Mouse (Mus musculus) adrenal gland, postnatal 25 days (tissue): Measurements from ENCODE around the gene Man1c1. TPM values are rescaled to one million over a fixed set of nuclear protein-coding genes. Genes with fewer than 3 reads are reported as not detected.

Experiments used
- DNase-seq: peaks from one replicate; pipeline ENCODE4 v3.0.0; 2021; ENCODE audit warnings: mixed read lengths
- long read RNA-seq: library from polyadenylated mRNA; stranded (forward); transcript quantifications from one replicate; pipeline ENCODE4 v2.0.0, GENCODE M21; 2021
- total RNA-seq: library from RNA; stranded (reverse); gene quantifications from 2 replicates; pipeline ENCODE4 v1.2.3, GENCODE M21; 2021

Man1c1 gene
- total RNA-seq, result 16.7 and 22.0 TPM in 2 replicates
- long read RNA-seq, full-length matches to known transcripts, result 39 of 48 reads
- long read RNA-seq, partial matches to known transcripts, result 2 of 48 reads
- long read RNA-seq, other reads (novel, unspliced or antisense), result 7 of 48 reads

DNA sequence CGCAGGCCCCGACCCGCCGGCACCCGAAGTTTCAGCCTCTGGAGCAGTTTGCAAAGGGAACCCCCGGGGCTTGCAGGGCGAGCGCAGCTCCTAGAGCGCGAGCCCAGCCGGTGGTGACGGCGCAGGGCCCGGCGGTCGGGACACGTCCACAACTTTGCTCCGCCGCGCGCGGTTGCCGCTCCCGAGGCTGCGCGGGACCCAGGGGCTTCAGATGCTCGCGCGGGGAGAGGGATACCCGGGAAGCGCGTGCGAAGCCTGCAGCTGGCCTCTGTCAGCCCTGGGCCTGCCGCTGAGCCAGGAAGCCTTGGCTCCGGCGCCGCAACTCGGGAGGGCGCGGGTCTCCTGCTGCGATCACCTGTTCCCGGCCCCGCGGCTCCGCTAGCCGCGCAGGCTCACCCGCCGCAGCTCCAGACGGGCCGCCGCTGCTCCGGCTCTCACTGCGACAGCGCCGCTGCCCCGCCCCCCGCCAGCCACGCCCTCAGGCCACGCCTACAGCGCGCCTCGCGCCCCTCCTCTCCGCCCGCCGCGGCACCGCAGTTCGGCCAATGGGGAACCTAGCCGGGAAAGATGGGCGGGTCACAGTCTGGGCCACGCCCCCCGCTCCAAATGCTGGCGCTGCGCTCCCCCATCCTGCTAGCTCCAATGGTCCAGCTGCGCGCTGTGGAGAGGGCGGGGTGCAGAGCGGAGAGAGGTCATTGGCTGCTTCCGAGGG lies at the start of gene Man1c1:
TSS of gene Man1c1 (minus strand) at position 456 of the 712 bp plus-strand sequence.
- peak; percentile 99 for DNase-seq

DNA sequence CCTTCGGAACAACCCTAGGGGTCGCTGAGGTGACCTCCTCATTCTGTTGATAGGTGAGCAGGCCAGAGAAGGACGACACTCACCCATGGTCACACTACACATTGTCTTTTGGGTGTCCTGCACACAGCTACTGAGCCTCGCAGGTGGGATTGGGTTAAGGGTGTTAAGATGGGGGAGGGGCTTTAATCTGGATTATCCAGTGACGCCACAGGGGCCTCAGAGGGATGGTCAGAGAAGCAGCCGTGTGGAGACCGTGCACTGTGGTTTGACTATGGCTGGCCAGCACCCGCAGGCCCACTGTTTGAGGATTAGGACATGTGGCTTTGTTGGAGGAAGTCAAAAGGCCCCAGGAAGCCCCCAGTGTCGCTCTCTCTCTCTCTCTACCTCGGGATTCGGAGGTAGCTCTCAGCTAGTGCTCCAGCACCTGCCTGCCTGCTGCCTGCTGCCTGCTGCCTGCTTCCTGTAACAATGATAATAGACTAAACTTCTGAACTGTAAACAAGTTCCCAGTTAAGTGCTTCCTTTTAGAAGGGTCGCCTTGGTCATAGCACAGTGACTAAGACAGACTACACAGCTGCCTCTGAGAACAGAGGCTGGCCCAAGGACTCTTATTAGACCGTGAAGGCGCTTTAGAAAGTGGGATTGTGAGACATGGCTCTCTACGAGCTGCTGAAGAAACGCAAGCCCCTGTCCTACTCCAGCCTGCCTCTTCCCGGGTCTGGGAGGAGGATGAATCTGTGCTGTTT lies 49.6 kb upstream of the Man1c1 start:
- DNase-seq, result no peak

DNA sequence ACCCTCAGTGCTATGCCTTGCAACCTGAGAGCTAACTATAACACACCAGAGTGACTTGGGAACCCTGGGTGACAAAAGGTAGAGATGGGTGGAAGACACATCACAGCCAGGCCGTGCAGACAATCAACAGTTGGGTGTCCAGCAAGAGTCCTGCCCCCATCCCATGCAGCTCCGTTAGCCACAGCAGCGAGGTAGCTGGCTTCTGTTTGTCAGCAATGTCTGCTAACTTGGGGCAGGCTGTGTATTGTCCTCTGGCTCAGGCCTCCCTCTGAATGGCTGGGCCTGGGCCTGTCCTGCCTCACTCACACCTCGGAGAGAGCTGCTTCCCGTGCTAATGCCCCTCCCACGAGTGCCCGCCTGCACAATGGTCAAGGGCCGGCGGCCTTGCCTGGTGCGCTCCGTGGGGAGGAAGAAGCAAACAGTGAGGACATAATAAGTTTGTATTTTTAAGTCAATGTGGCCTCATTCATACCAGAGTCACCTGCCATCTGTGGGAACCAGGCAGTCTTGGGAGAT lies 48.9 kb upstream of the Man1c1 start:
- no peak for DNase-seq

DNA sequence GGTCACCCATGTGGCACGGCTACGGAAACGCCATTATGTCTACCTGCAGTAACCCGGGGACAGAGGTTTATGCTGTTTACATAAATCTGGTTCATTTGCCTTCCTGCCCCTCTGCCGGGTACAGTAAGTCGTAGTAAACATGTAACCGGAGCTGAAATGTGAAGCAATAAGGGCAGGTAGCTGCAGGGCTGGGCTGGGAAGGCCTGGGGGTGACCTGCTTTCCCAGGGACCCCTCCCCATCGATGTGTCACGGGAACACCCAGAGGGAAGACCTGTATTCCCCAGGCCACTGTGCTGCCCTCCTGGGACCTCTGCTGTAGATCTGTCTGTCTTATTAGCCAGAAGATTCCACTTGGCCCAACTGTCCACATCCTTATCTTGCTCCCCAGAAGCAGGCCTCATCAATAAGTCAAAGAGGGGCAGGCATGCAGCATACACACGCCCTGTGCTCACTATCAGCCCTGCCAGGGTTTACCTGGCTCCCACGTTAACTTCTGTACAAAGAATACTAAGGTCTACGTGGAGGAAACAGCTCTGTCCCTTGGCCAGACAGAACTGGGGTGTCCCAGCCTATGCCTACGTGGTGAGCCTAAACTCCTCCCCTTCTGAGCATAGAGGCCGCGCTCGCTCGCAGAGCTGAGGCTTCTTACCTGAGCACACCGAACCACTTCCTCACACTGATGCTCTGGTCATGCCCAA lies 47.7 kb upstream of the Man1c1 start:
- no peak for DNase-seq

DNA sequence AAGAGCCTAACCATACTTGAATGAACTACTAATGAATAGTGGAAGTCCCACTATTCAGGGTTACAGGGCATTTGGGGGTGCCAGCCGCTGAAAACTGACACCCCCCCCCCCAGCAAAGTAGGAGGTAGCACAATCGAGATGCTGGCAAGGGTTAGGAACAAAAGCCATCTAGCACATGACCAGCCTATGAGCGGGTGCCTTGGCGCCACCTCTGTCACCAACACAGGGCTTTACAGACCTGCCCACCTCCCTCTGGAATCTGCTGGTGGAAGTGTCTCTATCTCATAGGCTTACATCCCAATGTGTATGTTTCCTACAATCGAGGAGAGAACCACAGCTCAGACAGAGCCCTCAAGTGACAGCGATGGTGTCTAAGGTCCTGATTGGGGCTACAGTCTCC lies 46.7 kb upstream of the Man1c1 start:
- no peak for DNase-seq

DNA sequence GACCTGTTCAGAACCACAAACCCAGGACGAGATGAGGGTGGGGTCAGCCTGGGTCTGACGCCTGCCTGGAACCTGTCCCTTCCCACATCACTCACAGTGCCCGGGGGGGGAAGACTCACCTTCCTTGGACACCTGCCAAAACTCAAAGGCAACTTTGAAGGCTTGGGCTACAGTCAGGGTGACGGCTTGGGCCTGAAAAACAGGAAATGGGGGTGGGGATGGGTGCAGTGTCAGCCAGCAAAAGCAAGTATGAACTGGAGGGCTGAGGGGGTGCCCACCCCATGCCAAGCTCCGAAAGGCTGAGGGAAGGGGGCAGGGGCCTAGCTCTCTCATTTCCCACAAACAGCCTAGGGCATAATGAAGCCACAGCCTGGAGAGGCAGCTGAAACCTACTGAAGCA lies 46.2 kb upstream of the Man1c1 start:
- DNase-seq, result no peak

DNA sequence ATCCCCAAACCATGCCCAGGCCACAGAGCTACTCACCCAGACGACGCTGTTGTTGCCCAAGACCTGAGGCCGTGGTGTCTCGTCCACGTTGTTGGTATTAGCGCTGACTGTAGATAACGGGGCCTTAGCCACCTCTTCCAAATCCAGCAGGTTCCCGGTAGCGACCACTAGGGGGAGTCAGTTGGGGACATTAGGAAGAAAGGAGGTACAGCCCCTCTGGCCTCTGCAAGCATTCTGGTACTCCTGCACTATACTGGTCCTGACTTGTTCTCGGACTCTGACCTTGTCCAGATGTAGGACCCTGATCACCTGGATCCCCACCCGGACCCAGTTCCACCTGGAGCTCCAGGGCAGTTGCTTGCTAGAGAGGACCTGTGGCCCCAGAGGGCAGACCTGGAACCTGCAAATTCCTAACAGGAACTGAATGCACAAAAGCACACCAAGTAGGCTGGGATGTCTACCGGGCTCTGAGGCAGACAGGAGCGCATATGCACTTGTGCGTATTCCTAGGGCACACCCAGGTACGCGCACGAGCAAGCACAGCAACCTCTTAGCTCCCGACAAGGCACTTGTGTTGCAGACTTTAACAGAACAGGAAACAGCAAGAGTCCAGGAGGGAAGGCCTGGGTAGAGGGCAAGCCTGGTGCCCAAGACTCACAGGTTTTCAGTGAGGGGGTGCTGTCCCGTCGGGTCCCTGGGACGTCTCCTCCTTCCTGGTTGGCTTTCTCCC lies 45.4 kb upstream of the Man1c1 start:
- DNase-seq, result peak; percentile 49

DNA sequence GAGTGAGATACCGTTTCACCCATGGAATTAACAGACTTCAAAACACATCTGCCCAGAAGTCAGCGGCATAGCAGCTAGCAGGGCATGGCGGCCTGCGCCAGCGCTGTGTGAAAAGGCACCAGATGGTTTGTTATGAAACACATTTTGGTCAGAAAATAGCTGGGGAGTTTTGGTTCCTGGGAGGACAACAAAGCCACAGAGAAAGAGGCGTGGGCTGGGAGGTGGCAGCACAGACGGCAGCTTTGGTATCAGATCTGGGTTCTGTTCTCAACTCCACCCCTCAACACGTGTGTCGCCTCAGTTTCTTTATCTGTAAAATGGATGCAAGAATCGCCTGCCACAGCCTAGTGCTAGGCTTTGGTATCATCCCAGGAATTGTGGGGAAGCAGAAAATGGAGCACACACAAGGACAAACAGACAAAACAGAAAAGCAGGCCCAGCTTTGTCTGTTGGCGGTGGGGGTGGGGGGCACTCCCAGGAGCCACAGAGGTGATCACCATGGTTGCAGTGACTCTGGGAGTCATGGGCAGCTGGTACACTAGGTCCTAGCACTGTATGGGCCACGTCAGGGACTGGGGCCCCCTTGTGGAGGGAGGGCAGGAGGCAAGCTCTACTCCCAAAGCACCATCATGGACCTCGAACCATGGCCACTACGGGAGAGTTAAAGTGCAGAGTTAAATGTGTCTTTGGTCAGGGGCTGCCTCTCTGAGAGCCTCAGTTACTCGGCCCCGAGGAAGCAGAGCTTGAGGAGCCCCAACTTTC lies 42.0 kb upstream of the Man1c1 start:
- DNase-seq, result no peak

DNA sequence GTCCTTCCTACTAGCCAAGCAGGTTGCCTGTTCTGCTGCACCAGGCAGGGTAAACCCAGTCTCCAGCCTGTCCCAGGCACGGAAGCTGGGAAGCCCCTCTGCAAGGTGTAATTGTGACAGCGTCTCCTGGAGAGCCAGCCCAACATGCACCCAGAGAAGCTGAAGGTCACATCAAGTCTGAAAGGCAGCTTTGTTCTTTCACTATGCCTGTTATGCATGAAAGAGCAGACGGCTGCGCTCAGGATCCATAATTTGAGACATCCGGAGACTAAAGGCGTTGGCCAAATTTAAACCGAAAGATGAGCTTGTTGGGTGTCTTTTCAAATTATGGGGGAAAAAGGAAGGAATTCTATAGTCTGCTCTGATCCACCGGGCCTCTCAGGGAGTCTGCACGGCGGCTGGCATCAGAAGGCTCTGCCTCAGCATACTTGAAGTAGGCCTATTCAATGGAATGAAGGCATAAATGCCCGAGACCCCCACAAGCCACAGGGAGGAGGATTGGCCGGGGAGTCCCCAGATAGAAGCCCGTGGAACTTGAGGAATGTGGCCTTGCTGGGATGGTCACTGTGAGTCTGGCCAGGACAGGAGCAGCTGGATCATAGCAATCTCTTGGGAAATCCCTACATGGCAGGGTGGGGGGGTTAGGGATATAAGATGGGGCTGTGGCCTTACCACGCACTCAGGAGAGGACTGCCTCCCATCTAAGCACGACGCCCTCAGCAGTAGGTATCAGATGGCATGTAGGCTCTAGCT lies 40.0 kb upstream of the Man1c1 start:
- no peak for DNase-seq

DNA sequence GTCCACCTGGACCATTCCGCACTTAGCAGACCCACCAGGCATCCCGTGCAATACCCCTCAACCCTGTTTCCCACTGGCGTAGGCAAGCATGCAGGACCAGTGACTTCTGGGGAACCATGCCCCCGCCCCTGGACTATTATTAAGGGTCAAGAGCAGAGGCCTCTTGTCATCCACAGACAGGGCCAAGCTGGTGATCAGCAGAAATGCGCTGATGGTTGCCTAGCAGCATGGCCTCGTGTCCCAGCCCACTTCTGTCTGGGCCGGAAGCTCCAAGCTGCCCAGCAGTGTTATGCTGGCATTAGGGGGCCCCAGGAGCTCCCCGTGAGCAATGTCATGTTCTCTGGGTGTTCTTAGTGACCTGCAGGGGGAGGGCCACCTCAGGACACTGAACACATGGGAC lies 37.9 kb upstream of the Man1c1 start:
- DNase-seq, result no peak

DNA sequence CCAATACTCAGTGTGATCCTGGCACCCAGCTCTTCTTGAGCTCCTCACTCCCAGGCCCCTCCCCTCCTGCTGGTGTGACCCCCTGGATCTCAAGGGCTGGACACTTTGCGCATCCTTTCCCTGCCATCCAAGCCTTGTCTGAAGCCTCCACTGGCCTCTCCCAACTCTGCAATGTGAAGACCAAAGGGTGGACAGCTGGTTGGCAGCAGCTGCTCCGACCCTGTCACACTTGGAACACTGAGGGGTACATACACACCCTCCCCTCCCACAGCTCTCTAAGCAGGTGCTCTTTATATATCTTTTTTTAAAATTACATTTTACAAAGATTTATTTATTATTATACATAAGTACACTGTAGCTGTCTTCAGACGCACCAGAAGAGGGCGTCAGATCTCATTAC lies 36.1 kb upstream of the Man1c1 start:
- no peak for DNase-seq

DNA sequence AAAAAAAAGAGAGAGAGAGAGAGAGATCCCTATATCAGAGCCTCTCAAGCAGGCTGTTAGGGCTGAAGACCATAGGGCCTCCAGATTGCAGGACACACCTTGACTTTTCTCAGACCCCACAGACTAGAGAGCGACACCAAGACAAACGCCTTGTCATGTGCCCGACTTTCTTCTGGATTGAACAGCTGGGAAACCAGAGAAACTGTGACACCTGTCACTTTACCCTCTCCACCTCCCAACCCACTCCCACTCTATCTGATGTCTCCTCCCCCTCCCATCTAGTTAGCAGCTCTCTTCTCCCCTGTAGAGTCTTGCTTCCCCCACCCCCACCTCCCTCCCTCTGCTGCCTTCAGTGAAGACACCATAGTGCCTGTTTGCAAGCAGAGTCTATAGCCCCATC lies 35.4 kb upstream of the Man1c1 start:
- DNase-seq, result no peak

DNA sequence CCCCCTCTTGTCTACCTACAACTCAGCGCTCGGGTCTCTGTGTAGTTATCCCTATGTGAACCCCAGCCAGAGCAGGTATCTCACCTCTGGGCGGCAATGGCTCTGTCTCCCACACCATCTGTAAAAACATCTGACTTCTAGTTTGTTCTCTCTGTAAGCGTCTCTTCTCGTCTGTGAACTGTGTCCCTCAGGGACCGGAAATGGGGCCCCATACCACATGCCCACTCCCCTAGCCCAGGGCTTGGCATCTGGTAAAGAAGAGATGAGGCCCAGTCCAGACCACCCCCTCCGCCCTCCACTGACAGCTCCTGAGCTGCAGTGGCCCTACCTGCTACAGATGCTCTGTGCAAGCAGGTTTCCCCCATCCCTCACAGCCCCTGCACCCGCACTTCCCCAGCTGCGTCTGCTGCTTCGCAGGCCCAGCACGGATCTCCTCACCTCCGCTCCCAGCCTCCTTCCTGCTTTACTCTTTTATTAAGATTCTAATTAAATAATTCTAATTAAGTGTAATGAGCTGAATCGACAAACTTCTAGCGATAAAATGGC lies 33.3 kb upstream of the Man1c1 start:
- no peak for DNase-seq

DNA sequence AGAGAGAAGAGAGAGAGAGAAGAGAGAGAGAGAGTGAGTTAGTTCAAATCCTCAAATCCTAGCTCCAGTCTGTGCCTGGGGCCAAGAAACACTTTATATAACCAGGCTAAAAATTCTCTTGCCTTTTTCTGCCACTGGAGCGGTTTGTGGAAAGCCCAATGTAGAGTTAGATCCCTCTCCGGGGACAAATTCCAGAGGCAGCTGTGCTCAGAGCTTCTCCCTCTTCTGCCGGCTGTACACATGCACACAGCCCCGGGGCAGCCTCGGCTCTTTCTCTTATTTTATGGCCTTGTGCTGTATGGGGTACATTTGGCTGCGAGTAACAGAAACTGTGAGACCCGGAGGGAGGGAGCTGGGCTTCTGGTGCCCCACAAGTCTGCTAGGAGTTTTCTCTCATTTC lies 32.1 kb upstream of the Man1c1 start:
- DNase-seq, result no peak

DNA sequence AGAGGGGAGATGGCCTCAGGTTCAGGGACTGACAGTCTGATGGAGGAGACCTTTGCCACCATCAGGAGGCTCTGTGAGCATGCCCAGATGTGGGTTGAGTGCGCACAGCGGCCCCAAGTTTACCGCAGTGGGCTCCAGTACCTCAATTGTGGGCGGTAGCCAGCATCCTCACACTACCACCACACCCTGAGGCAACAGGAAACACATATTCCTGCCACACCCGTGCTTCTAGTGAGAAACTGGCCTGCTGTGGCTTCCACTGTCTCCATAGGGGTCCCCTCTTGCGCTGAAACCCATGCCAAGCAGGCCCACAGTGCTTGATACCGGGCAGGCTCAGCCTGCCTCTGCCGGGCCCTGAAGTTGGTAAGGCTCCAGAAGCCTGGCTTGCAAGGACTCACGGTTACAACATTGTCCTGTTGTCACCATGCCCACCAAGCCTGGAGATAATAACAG lies 30.6 kb upstream of the Man1c1 start:
- DNase-seq, result peak; percentile 45

DNA sequence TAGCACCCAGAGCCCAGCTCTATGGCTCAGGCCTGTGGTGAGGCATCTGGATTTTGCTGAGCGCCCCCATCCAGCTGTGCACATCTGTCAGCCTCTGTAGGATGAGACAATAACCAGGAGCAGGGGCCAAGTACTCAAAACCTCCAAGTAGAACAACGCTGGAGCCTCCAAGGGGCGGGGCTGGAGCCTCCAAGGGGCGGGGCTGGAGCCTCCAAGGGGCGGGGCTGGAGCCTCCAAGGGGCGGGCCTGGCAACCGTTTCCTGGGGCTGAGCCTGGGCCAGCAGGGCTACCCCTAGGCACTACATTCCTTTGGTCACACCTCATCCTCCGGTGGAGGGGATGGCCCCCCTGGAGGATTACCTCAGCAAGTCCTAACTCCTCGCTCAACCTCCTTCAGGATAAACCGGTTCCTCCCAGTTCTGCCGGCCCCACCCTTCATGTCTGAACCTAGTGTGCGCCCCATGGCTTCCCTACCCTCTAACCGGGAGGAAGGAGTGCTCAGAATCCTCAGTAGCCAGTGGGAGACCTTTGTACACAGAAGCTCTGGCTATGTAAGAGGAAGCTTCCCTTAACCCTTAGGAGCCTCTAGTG lies 30.0 kb upstream of the Man1c1 start:
- peak; percentile 57 for DNase-seq

DNA sequence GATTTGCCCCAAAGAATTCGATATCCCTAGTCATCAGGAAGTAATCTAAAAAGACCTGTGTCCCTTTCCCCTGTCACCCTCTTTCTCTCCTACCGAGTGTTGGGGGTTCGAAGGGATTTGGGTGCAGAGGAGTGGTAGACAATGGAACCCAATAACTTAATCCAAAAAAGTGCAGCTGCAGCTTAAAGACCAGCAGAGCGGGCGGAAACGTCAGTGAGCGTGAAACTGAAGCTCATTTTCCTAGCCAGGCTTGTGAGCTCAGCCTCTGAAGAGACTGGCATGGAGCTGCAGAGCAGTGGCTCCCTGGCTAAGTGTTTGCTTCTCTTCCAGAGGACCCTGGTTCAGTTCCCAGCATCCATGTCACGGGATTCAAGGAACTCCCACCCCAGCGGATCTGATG lies 29.3 kb upstream of the Man1c1 start:
- no peak for DNase-seq

DNA sequence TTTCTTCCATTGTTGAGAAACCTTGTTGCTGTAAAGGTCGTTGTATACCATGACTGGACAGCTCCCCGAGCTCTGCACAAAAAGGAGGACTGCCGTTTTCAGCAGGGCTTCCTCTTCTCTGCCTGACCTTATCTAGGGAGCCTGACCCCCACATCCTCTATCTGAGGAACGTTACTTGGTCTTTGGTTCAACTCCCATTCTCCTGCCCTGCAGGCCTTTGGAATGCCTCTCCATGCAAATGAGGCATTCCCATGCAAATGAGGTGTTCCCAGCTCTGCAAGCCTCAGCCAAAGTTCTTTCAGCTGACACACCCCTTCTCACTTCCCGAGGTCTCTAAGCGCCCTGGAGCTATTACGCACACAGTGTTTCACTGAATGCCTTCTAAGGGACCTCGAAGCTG lies 26.0 kb upstream of the Man1c1 start:
- DNase-seq, result no peak

DNA sequence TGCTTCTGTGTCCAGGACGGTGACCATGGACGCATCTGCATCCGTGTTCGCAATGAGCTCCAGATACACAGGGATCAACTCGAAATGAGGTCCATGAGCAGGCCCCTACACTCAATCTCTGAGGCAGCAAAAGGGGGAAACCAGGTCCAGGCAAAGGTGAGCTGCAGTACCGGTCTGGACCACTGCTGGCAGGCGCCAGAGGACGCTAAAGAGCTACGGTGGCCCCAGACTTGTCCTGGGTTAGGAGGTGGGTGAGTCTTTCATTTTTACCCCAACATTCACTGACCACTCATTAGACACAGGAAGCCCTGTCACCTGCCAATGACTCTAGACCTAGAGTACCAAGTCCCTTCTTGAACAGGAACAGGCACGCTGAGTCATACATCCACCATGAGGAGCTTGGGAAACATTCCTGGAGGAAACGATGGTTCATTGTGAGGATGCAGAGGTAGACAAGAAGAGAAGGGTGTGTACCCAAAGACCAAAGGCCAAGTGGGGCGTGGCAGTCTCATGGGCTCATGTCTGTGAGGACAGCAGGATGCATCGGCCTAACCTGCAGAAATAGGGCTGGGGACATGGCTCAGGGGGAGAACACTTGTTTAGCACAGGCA lies 21.8 kb upstream of the Man1c1 start:
- DNase-seq, result no peak
